Mouse (Mus musculus) heart, embryonic 15.5 days (tissue): ENCODE measurements around the gene Gm49368. TPM values are rescaled to one million over a fixed set of nuclear protein-coding genes. Genes with fewer than 3 reads are reported as not detected.

Source experiments
- ATAC-seq: fragments of 200-750 bp; cut with Nextera tagmentation; replicated peaks from 2 replicates; pipeline ENCODE4 v1.8.0; 2017; ENCODE audit warnings: low read depth, moderate TSS enrichment; ENCODE audit not compliant: insufficient number of reproducible peaks, insufficient read depth, low FRiP score
- H3K27ac ChIP-seq: fragments of 300-500 bp; sonication (generic); 2 replicates; pipeline ENCODE4 v1.5.1; 2015; ENCODE audit warnings: mild to moderate bottlenecking, inconsistent platforms
- H3K27me3 ChIP-seq: fragments of 300-500 bp; sonication (generic); 2 replicates; pipeline ENCODE4 v1.6.1; 2015; ENCODE audit warnings: inconsistent platforms
- H3K36me3 ChIP-seq: fragments of 300-500 bp; sonication (generic); 2 replicates; pipeline ENCODE4 v1.6.1; 2015; ENCODE audit warnings: mild to moderate bottlenecking, inconsistent platforms
- H3K4me1 ChIP-seq: fragments of 300-500 bp; sonication (generic); replicated peaks from 2 replicates; pipeline ENCODE4 v1.6.1; 2015; ENCODE audit warnings: inconsistent platforms
- H3K4me2 ChIP-seq: fragments of 300-500 bp; sonication (generic); 2 replicates; pipeline ENCODE4 v1.6.1; 2015; ENCODE audit warnings: inconsistent platforms, mild to moderate bottlenecking, moderate library complexity
- H3K4me3 ChIP-seq: fragments of 300-500 bp; sonication (generic); 2 replicates; pipeline ENCODE4 v1.5.1; 2015; ENCODE audit warnings: mild to moderate bottlenecking, inconsistent platforms
- H3K9ac ChIP-seq: fragments of 300-500 bp; sonication (generic); 2 replicates; pipeline ENCODE4 v1.6.1; 2015; ENCODE audit warnings: mild to moderate bottlenecking, inconsistent platforms
- H3K9me3 ChIP-seq: fragments of 300-500 bp; sonication (generic); replicated peaks from 2 replicates; pipeline ENCODE4 v1.6.1; 2016; ENCODE audit warnings: inconsistent platforms
- WGBS: fragments of 180-500 bp; shearing (Covaris S2); methylation state at CpG from one replicate; pipeline ENCODE4 v1.1.7; 2015; ENCODE audit warnings: mixed read lengths; 5-methylcytosine and 5-hydroxymethylcytosine counted together
- polyA plus RNA-seq: library from polyadenylated mRNA; unstranded; fragments of >200 nt; fragmentation: Nextera tagmentation; extraction: Ambion mirVana; gene quantifications from 2 replicates; pipeline ENCODE4 v1.2.1, GENCODE M21; 2015

The Gm49368 gene
- polyA plus RNA-seq, 1 experiment from 2014 or later = not detected

DNA sequence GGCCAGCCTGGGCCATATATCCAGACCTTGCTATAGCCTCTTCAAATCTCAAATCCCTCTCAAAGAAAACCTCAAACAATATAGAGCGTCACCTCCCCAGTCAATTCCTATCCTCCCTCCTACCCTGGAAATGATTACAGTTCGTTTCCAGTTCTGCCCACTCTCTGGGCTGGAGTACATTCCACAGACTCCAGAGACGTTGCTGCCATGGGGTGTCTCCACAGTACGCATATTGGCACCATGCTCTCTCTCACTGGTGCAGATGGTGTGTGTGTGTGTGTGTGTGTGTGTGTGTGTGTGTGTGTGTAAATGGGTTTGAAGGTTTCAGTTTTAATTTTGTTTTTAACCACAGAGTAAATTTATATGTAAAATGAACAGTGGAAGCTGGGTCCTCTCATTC, 42.8 kb downstream of the Gm49368 start:
- no peaks in the 10 kb centered on the region for H3K36me3 ChIP-seq
- H3K27ac ChIP-seq = no peak overlapping the region
- H3K4me3 ChIP-seq = no peak overlapping the region
- WGBS = 54% methylated on average over 4 of the region's 4 CpGs
- no peak overlapping the region for H3K9ac ChIP-seq
- no peak for ATAC-seq
- H3K27me3 ChIP-seq = no peaks in the 10 kb centered on the region
- H3K4me1 ChIP-seq = no peaks in the 10 kb centered on the region
- H3K9me3 ChIP-seq = no peaks in the 10 kb centered on the region
- no peak overlapping the region for H3K4me2 ChIP-seq

DNA sequence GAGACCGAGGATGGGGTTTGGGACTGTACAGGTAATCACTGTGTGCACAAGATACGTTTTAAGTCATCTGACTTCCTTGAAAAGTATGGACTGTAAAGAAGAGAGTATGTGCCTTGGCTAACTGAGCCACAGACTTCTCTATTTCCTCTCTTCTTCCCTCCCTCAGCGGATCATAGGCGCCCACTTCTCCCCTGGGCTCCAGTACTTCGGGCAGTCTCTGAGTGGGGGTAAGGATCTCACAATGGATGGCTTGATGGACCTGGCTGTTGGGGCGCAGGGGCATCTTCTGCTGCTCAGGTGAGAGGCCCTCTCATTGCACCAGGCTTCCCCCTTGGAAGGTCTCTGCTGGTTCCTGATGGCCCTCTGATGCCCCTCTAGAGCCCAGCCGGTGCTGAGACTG, 45.0 kb downstream of the Gm49368 start:
- Histone ChIP-seq H3K4me2 (no peak overlapping the region), H3K4me3 (no peak overlapping the region), H3K9me3 (no peaks in the 10 kb centered on the region), H3K4me1 (no peaks in the 10 kb centered on the region), H3K9ac (no peak overlapping the region), H3K27me3 (no peaks in the 10 kb centered on the region), H3K36me3 (no peaks in the 10 kb centered on the region), H3K27ac (no peak overlapping the region)
- 87% methylated on average over 7 of the region's 7 CpGs for WGBS
- no peak for ATAC-seq

DNA sequence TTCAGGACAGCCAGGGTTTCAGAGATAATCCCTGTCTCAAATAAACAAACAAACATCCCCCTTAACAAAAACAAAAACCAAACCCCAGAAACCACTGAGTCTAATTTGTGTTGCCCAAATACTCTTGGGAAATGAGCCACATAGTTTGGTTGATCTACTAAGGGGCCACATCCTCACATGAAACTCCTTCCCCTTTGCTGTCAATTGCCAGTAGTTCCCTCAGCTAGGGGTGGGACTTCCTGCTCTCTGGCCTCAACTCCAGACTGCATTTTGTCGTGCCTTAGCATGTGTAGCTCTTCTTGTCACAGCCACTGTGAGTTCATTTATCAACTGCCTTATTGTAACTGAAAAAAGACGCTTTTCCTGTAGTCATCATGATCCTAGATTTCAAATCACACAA, 47.8 kb downstream of the Gm49368 start:
- Histone ChIP-seq H3K4me3 (no peak overlapping the region), H3K27me3 (no peaks in the 10 kb centered on the region), H3K4me1 (no peaks in the 10 kb centered on the region), H3K9me3 (no peaks in the 10 kb centered on the region), H3K9ac (no peak overlapping the region), H3K4me2 (no peak overlapping the region), H3K36me3 (no peaks in the 10 kb centered on the region), H3K27ac (no peak overlapping the region)
- no peak for ATAC-seq
- 51% methylated on average over 2 of the region's 2 CpGs for WGBS

DNA sequence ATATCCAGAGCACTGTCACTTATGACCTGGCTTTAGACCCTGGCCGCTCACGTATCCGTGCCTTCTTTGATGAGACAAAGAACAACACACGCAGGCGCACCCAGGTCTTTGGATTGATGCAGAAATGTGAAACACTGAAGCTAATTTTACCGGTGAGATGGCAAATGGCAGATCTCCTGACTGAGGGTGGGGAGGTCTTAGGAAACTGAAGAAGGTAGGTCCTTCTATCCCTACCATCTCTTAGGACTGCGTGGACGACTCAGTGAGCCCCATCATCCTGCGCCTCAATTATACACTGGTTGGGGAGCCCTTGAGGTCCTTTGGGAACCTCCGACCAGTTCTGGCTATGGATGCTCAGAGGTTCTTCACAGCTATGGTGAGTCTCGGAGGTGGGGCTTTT, 49.6 kb downstream of the Gm49368 start:
- 85% methylated on average over 11 of the region's 11 CpGs for WGBS
- H3K27ac ChIP-seq = no peak overlapping the region
- H3K4me2 ChIP-seq = no peak overlapping the region
- no peak overlapping the region for H3K9ac ChIP-seq
- H3K4me3 ChIP-seq = no peak overlapping the region
- H3K9me3 ChIP-seq = no peaks in the 10 kb centered on the region
- ATAC-seq = no peak
- H3K27me3 ChIP-seq = no peaks in the 10 kb centered on the region
- no peaks in the 10 kb centered on the region for H3K4me1 ChIP-seq
- no peaks in the 10 kb centered on the region for H3K36me3 ChIP-seq

DNA sequence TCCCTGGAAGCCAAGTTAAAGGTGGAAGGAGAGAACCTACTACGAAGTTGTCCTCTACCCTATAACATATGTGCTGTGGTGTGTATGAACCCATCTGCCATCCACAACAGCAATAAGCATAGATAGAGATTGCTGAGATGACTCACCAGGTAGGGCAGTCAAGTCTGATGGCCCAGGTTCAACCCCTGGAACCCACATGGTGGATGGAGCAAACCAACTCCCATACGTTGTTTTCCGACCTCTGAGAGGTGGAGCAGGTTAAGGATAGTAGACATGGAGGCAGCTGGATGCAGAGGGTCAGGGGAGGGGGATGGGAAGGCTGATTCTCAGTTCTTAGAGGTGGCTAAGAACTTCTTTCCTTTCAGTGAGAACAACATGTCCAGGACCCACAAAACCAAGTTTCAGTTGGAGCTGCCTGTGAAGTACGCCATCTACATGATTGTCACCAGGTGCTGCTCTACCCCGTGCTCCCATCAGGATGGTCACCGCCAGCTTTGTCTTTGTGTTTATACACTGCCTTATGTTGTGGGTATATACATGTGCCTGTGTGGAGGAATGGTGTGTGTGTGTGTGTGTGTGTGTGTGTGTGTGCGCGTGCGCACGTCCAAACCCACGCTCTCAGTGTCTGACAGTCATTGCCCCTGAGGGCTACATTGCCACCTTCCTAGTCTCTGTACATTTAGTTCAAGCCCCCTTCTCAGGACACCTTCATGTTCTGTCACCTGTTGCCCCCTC, 52.1 kb downstream of the Gm49368 start:
- H3K9ac ChIP-seq = no peak overlapping the region
- no peaks in the 10 kb centered on the region for H3K27me3 ChIP-seq
- no peak overlapping the region for H3K4me2 ChIP-seq
- no peaks in the 10 kb centered on the region for H3K36me3 ChIP-seq
- H3K27ac ChIP-seq = no peak overlapping the region
- ATAC-seq = no peak; the same call in 1 of the 2 replicates
- no peaks in the 10 kb centered on the region for H3K4me1 ChIP-seq
- 88% methylated on average over 11 of the region's 11 CpGs for WGBS
- no peaks in the 10 kb centered on the region for H3K9me3 ChIP-seq
- no peak overlapping the region for H3K4me3 ChIP-seq

DNA sequence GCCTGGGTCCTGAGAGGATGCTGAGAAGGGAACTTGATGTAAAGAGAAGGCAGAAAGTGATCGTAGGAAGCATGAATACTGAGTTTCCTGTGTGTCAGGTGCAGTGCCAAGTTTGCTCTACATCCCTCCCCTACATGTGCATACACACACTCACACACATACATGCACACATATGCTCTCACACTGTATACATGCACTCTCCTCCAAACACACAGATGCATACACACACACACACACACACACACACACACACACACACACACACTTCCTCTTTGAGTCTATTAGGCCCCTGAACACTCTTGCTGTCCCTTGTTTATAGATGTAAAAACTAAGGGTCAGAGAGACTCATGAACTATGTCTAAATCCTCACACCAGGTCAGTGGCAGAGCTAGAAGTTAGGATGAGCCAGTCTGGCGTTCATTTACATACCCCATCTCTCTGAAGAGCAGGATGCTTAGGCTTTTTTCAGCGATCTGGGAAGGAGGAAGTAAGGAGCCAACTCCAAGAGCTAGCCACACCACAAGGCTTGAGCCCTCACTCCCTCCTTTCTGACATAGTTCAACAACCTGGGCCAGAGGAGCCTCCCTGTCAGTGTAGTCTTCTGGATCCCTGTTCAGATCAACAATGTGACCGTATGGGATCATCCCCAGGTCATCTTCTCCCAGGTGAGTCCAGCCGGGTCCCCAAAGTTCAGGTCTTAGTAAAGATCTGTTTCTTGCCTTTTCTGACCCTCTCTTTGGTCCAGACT, 52.9 kb downstream of the Gm49368 start:
- WGBS = 72% methylated on average over 5 of the region's 5 CpGs
- no peak overlapping the region for H3K4me3 ChIP-seq
- no peak overlapping the region for H3K9ac ChIP-seq

DNA sequence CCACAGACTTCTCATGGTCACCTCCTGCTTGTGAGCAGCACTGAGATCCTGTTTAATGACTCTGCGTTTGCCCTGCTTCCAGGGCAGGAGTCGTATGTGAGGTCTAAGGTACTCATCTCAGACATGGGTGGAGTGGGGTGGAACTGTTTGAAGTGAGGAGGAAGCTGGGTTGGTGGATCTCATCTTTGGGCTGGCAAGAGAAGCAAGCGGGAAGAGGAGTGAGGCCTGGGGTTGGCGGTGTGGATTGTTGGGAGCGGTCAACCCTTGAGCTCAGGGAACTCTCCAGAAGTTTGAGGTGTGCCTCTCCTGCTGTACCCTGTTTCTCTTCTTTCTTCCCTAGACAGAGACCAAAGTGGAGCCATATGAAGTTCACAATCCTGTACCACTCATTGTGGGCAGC, 53.9 kb downstream of the Gm49368 start:
- Histone ChIP-seq H3K4me2 (no peak overlapping the region), H3K4me3 (no peak overlapping the region), H3K4me1 (no peaks in the 10 kb centered on the region), H3K9me3 (no peaks in the 10 kb centered on the region), H3K36me3 (no peaks in the 10 kb centered on the region), H3K27ac (no peak overlapping the region), H3K9ac (no peak overlapping the region), H3K27me3 (0 out of 2 replicates have a peak, but pooled peaks cover 3% of the 10 kb centered on the region)
- 88% methylated on average over 5 of the region's 5 CpGs for WGBS
- ATAC-seq = no peak

More for the DNA sequence above, 52.9 kb downstream of the Gm49368 start:
- H3K4me1 ChIP-seq = no peaks in the 10 kb centered on the region
- no peak overlapping the region for H3K4me2 ChIP-seq
- H3K9me3 ChIP-seq = no peaks in the 10 kb centered on the region
- ATAC-seq = no peak
- H3K27ac ChIP-seq = no peak overlapping the region
- no peaks in the 10 kb centered on the region for H3K36me3 ChIP-seq
- no peaks in the 10 kb centered on the region for H3K27me3 ChIP-seq

DNA sequence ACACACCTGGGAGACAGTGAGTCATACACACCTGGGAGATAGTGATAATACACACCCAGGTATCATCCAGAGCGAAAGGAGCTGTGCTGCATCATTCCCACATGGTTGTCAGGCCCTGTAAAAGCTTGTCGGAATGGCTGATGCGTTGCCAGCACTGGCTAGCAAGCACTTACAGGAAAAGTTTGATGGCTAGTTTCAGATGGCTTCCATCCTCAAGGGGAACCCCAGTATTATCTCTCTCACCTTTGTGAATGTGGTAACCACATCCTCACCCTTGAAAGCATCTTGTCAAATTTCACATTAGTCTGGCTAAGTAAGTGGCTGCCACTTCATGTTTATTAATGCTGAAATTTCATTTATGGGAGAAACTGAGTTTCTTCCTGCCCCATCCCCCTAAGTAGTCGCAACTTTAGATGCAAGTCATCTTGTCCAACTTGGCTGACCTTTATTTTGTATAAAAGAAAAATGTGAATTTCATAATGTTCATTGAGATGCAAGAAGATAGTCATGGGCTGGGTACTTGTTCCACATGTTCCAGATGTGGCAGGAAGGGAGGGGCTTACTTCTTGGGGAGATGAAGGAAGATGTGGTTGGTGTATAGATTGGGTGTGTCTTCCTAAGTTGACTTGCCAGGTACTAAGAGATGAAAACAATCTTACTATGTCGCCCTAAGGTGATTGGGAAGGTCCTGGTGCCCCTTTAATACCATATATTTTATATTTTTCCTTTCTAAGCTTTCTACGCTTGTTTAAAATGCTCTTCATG, 57.4 kb downstream of the Gm49368 start:
- Histone ChIP-seq H3K9ac (no peak overlapping the region), H3K27ac (no peak overlapping the region), H3K4me2 (no peak overlapping the region), H3K9me3 (no peaks in the 10 kb centered on the region), H3K4me1 (no peaks in the 10 kb centered on the region), H3K27me3 (0 out of 2 replicates have a peak, but pooled peaks cover 3% of the 10 kb centered on the region), H3K36me3 (no peaks in the 10 kb centered on the region), H3K4me3 (no peak overlapping the region)
- WGBS = 71% methylated on average over 6 of the region's 6 CpGs
- no peak for ATAC-seq

DNA sequence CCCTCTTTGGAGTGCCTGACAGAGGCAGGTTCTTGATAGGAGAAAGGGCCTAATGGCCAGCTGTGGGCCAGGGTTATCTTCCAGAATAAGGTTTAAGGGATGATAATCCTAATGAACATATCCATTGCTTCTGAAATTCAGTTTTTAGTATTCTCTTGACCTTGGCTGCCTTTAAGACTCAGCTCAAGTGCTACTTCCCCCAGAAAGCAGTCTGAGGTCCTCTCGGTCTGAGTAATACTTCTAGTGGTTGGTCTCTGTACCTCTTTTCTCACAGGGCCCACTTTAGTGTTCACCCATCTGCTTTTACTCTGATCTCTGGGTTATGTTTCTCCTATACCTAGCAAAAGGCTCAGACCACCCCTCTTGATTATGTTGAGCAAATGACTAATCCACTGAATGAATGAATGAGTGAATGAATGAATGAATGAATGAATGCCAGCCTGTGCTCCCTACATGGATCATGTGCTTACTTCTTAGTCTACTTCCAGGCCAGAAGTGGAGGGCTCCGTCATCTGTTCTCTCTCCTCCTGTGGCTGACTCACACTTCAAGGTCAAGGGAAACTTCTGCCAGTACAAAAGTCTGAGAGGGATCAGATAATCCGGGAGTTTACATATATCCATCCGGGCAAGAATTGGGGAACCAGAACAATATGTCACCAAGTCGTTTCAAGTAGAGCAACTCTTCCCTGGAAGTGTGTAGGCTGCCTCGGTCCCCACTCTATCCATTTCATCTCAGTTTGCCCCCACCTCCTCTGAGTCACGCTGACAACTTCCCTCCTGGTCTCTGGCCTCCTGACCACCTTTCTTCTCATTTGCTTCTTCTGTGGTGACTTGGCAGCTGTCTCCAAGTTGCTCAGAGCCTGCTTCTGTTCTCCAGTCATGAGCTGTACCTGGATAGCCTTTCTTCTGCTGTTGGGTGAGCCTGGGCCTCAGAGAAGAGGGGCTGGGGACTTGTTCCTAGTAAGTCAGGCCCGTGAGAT, 66.5 kb downstream of the Gm49368 start, which contains the start of gene Itgax:
Itgax (plus strand) TSS at position 807 of the 980 bp plus-strand sequence.
- H3K4me2 ChIP-seq = no peak within 1 kb of the TSS
- H3K36me3 ChIP-seq = no peaks in the 10 kb centered on the region
- no peak within 1 kb of the TSS for H3K27ac ChIP-seq
- 58% methylated on average over 8 of the region's 8 CpGs for WGBS
- H3K4me3 ChIP-seq = no peak within 1 kb of the TSS
- H3K9me3 ChIP-seq = no peaks in the 10 kb centered on the region
- ATAC-seq = no peak
- H3K9ac ChIP-seq = no peak within 1 kb of the TSS
- no peaks in the 10 kb centered on the region for H3K27me3 ChIP-seq
- H3K4me1 ChIP-seq = peaks cover 9% of the 10 kb centered on the region

DNA sequence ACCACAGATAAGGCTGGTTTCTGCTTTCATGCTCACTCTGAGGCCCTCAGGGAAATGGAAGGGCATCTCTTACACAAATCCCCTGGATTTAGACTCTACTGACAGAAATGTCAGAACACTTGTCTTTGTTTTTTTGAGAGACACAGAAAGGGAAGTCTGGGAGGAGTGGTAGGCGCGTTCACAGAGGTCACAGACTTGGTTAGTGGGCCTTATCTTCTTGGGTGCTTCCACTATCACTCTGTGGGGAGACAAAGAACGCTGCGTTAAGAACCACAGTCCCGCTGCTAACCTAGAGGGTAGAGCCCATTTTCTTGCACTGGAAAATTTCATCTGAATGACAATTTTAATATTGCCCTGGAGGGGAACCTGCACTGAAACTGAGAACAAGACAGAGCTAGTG, 69.7 kb downstream of the Gm49368 start:
- ATAC-seq = no peak
- WGBS = 40% methylated on average over 5 of the region's 5 CpGs

More for the DNA sequence above, 69.7 kb downstream of the Gm49368 start:
- Histone ChIP-seq H3K4me1 (peaks cover 9% of the 10 kb centered on the region), H3K27me3 (no peaks in the 10 kb centered on the region), H3K4me3 (no peak overlapping the region), H3K36me3 (no peaks in the 10 kb centered on the region), H3K4me2 (no peak overlapping the region), H3K27ac (no peak overlapping the region), H3K9ac (no peak overlapping the region), H3K9me3 (no peaks in the 10 kb centered on the region)
